Mouse (Mus musculus) T-cell, adult 66 days (primary cell): ENCODE results near the gene Gm3250. TPM values are rescaled to one million over a fixed set of nuclear protein-coding genes. Genes with fewer than 3 reads are reported as not detected.

ENCODE experiments used
- total RNA-seq, 2 experiments: library from RNA; stranded (reverse); gene quantifications; 3 replicates in 1 of 2; 4 replicates in 1 of 2; pipeline ENCODE4 v1.2.4; 2023

The Gm3250 gene
- not detected for total RNA-seq

GRCm38 (mm10) chr10:77782442-77782841 lies at the start of gene Gm3250:
Gene Gm3250, minus strand, starts transcription at chr10:77782542.

GRCm38 (mm10) chr10:77826951-77827350 lies 44.6 kb upstream of the Gm3250 start, which contains the start of gene Krtap10-4:
Gene Krtap10-4, minus strand, starts transcription at chr10:77827095.

GRCm38 (mm10) chr10:77814382-77814781 lies 32.0 kb upstream of the Gm3250 start, which contains the start of gene Gm2696:
Gene Gm2696, plus strand, starts transcription at chr10:77814682.

GRCm38 (mm10) chr10:77811743-77812142 lies 29.4 kb upstream of the Gm3250 start, which contains the start of gene Gm9507:
Gene Gm9507, minus strand, starts transcription at chr10:77811843.

GRCm38 (mm10) chr10:77798921-77799508 lies 16.7 kb upstream of the Gm3250 start, which contains the start of gene Gm19668:
Gene Gm19668, minus strand, starts transcription at chr10:77799133.

GRCm38 (mm10) chr10:77794976-77795375 lies 12.6 kb upstream of the Gm3250 start, which contains the start of gene Gm9639:
Gene Gm9639, minus strand, starts transcription at chr10:77795076.

GRCm38 (mm10) chr10:77787876-77788275 lies 5.5 kb upstream of the Gm3250 start, which contains the start of gene Gm7137:
Gene Gm7137, minus strand, starts transcription at chr10:77788200.

GRCm38 (mm10) chr10:77776844-77777243 lies 5.5 kb downstream of the Gm3250 start, which contains the start of gene Gm7138:
Gene Gm7138, minus strand, starts transcription at chr10:77776944.

GRCm38 (mm10) chr10:77771225-77771624 lies 11.1 kb downstream of the Gm3250 start, which contains the start of gene Gm3238:
Gene Gm3238, minus strand, starts transcription at chr10:77771325.

GRCm38 (mm10) chr10:77759582-77759981 lies 22.8 kb downstream of the Gm3250 start, which contains the start of gene Gm3233:
Gene Gm3233, minus strand, starts transcription at chr10:77759682.

GRCm38 (mm10) chr10:77751254-77751653 lies 31.1 kb downstream of the Gm3250 start, which contains the start of gene Gm9736:
Gene Gm9736, minus strand, starts transcription at chr10:77751354.

GRCm38 (mm10) chr10:77741924-77742688 lies 40.2 kb downstream of the Gm3250 start, which contains the start of gene Gm18596:
Gene Gm18596, minus strand, starts transcription at chr10:77742638.

Other genes with a start within 250 kb of the Gm3250 start
- gene Pttg1ip, start 200.8 kb downstream of the Gm3250 start, total RNA-seq = 100 to 1,000 TPM; 108 to 116 TPM
- 10 to 100 TPM; 56.8 to 61.8 TPM for gene Sumo3, start 176.4 kb downstream of the Gm3250 start, total RNA-seq
- not detected for gene Gm49325, start 176.3 kb downstream of the Gm3250 start, total RNA-seq
- 10 to 100 TPM; 41.1 to 46.1 TPM for gene Ube2g2, start 160.3 kb downstream of the Gm3250 start, total RNA-seq
- gene Tspear, start 96.0 kb downstream of the Gm3250 start, total RNA-seq = 1 to 10 TPM; 1.6 to 3.3 TPM
- not detected for gene Gm19402, start 91.8 kb downstream of the Gm3250 start, total RNA-seq
- not detected for gene Gm9508, start 85.3 kb downstream of the Gm3250 start, total RNA-seq
- not detected for gene Gm10272, start 75.9 kb downstream of the Gm3250 start, total RNA-seq
- not detected for gene Gm10024, start 71.1 kb downstream of the Gm3250 start, total RNA-seq
- not detected for gene Gm10142, start 66.7 kb downstream of the Gm3250 start, total RNA-seq
- not detected for gene Krtap12-1, start 61.9 kb downstream of the Gm3250 start, total RNA-seq
- not detected for gene Gm10100, start 56.1 kb downstream of the Gm3250 start, total RNA-seq
- not detected for gene Gm18596, start 39.9 kb downstream of the Gm3250 start, total RNA-seq
- not detected for gene Gm9736, start 31.2 kb downstream of the Gm3250 start, total RNA-seq
- not detected for gene Gm3233, start 22.9 kb downstream of the Gm3250 start, total RNA-seq
- not detected for gene Gm3238, start 11.2 kb downstream of the Gm3250 start, total RNA-seq
- not detected for gene Gm7138, start 5.6 kb downstream of the Gm3250 start, total RNA-seq
- not detected for gene Gm7137, start 5.7 kb upstream of the Gm3250 start, total RNA-seq
- gene Gm9639, start 12.5 kb upstream of the Gm3250 start, total RNA-seq = not detected
- gene Gm19668, start 16.6 kb upstream of the Gm3250 start, total RNA-seq = not detected
- gene Gm9507, start 29.3 kb upstream of the Gm3250 start, total RNA-seq = not detected
- gene Gm2696, start 32.1 kb upstream of the Gm3250 start, total RNA-seq = not detected
- not detected for gene Krtap10-4, start 44.6 kb upstream of the Gm3250 start, total RNA-seq
- not detected for gene Krtap10-10, start 53.4 kb upstream of the Gm3250 start, total RNA-seq
- gene Gm36176, start 64.3 kb upstream of the Gm3250 start, total RNA-seq = not detected
- not detected for gene Gm10318, start 70.3 kb upstream of the Gm3250 start, total RNA-seq
- gene Gm3285, start 79.4 kb upstream of the Gm3250 start, total RNA-seq = not detected
- gene Lrrc3, start 120.0 kb upstream of the Gm3250 start, total RNA-seq = not detected
- 1 to 10 TPM; 2.1 to 2.3 TPM for gene Trpm2, start 188.0 kb upstream of the Gm3250 start, total RNA-seq
- 10 to 100 TPM in 1 of 2 experiments, 1 to 10 TPM in 1; 5.7 to 11.2 TPM for gene 1810043G02Rik, start 196.0 kb upstream of the Gm3250 start, total RNA-seq
- gene Pfkl, start 227.5 kb upstream of the Gm3250 start, total RNA-seq = 100 to 1,000 TPM in 1 of 2 experiments, 10 to 100 TPM in 1; 93.0 to 116 TPM